Mouse (Mus musculus): ENCODE data around the gene Ubl4b. TPM values are rescaled to one million over a fixed set of nuclear protein-coding genes. Genes with fewer than 3 reads are reported as not detected.

Ubl4b gene
- not detected for polyA plus RNA-seq (2017; shearing (Covaris generic))

DNA sequence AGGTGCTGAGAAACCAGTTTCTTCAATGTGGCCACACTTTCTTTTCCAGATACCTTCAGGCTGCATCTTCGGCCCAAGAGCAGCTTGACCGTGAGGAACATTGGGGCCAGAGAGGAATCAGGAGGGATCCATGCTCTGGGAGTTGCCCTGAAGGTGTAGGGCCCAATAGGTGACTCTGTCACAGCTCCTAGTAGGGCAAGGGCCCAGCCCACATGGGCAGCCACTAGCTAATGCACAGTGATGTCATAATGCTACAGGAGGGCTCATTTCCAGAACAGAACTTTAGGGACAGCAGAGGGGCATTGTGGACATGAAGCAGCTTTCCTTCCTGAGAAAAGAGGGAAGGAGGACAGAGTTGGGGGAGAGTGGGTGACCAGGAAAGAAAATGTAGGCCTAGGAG, at the start of gene Ubl4b:
Ubl4b (minus strand) TSS at position 232 of the 400 bp plus-strand sequence.

DNA sequence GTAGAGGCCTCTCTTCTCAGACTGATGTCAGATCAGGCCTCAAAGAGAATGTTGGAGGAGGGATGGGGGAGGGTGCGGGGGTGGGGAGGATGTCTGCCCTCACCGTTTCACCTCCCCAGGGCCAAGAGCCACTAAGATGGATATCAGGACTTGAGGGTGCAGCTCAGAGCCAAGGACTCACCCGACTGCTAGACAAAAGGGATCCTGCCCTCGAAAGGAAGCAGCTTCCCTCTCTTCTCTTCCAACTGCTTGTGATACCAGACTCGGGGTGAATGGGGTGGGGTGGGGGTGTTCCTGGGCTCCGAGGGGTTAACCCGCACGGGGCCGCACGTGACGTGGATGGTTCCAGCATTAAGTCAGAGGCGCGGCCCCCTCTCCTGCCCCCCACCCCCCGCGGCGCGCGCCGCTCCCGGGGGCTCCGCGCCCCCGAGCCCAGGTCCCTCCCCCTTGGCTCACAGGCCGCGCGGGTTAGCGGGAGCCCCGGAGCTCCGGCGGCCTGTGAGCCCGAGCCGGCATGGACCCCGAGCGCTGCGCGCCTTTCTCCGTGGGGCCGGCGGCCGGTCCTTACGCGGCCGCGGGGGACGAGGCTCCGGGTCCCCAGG, 39.9 kb upstream of the Ubl4b start, which contains the start of gene Alx3:
Alx3 (plus strand) TSS at position 370 of the 602 bp plus-strand sequence.

DNA sequence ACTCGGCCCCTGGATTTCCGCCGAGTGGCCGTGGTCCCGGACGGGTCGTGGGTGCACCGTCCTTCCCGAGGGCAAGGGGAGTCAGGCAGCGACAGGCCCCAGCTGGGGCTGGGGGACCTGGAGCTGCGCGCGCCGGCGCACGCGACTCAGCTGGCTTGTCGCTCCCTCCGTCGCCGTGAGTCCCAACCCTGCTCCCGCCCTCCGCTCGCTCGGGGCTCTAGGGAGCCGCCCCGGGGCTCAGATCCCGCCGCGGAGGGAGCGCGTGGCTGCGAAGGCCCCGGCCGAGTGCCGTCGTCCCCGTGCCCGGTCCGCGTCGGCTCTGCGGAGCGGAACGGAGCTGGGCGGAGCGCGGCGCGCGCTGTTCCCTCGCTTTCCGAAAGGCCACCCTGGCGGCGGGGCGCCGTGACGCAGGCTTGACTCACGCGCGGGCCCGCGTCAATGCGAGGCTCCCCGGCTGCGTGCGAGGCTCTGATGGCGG, 37.2 kb downstream of the Ubl4b start, which contains the start of gene Slc6a17:
Slc6a17 (minus strand) TSS at position 388 of the 478 bp plus-strand sequence.

Other genes starting within 250 kb of the Ubl4b start
- gene Rbm15, start 221.4 kb downstream of the Ubl4b start, polyA plus RNA-seq (2017; shearing (Covaris generic)): 10.5 TPM
- not detected for gene Kcnc4, start 95.5 kb downstream of the Ubl4b start, polyA plus RNA-seq (2017; shearing (Covaris generic))
- gene Slc6a17, start 37.1 kb downstream of the Ubl4b start, polyA plus RNA-seq (2017; shearing (Covaris generic)): not detected
- not detected for gene Alx3, start 40.0 kb upstream of the Ubl4b start, polyA plus RNA-seq (2017; shearing (Covaris generic))
- gene Gm10961, start 76.2 kb upstream of the Ubl4b start, polyA plus RNA-seq (2017; shearing (Covaris generic)): not detected
- gene Strip1, start 76.6 kb upstream of the Ubl4b start, polyA plus RNA-seq (2017; shearing (Covaris generic)): 72.2 TPM
- gene Ahcyl1, start 141.5 kb upstream of the Ubl4b start, polyA plus RNA-seq (2017; shearing (Covaris generic)): 119 TPM
- gene Csf1, start 205.4 kb upstream of the Ubl4b start, polyA plus RNA-seq (2017; shearing (Covaris generic)): 15.9 TPM

Data from CD4-positive, CD25-positive, alpha-beta regulatory T cell (primary cell).